Mouse (Mus musculus): ENCODE results near the gene Crygd.
A peak's percentile ranks its signal among the peaks of the same experiment; 100 is the strongest.
"Not testable (repeated sequence)": the region's sequence is repeated elsewhere in the genome, so short reads cannot be mapped to it uniquely, and the experiment has no call there.

The Crygd gene

GRCm38 (mm10) chr1:65063352-65063751, at the start of gene Crygd:
TSS of gene Crygd (minus strand) at chr1:65063452.
- no peak for ATAC-seq (ENCODE audit: insufficient number of reproducible peaks, low FRiP score, low TSS enrichment)

GRCm38 (mm10) chr1:65112807-65113196, 49.5 kb upstream of the Crygd start:
- ATAC-seq (ENCODE audit: insufficient number of reproducible peaks, low FRiP score, low TSS enrichment): no peak

GRCm38 (mm10) chr1:65112031-65112806, 49.0 kb upstream of the Crygd start:
- peak; percentile 76; the same call in 1 of the 2 replicates for ATAC-seq (ENCODE audit: insufficient number of reproducible peaks, low FRiP score, low TSS enrichment)

- no peak for ATAC-seq (ENCODE audit: insufficient number of reproducible peaks, low FRiP score, low TSS enrichment)
These were observed 46.6 kb upstream of the Crygd start for GRCm38 (mm10) chr1:65109756-65110435.

GRCm38 (mm10) chr1:65109196-65109595, 45.9 kb upstream of the Crygd start:
- no peak for ATAC-seq (ENCODE audit: insufficient number of reproducible peaks, low FRiP score, low TSS enrichment)

GRCm38 (mm10) chr1:65107654-65108279, 44.5 kb upstream of the Crygd start:
- no peak for ATAC-seq (ENCODE audit: insufficient number of reproducible peaks, low FRiP score, low TSS enrichment)

- no peak for ATAC-seq (ENCODE audit: insufficient number of reproducible peaks, low FRiP score, low TSS enrichment)
These were observed 40.0 kb upstream of the Crygd start, which contains the start of gene Cryga for GRCm38 (mm10) chr1:65103273-65103672. TSS of gene Cryga (minus strand) at chr1:65103373.

GRCm38 (mm10) chr1:65096953-65097352, 33.7 kb upstream of the Crygd start:
- no peak for ATAC-seq (ENCODE audit: insufficient number of reproducible peaks, low FRiP score, low TSS enrichment)

- no peak for ATAC-seq (ENCODE audit: insufficient number of reproducible peaks, low FRiP score, low TSS enrichment)
These were observed 28.3 kb upstream of the Crygd start for GRCm38 (mm10) chr1:65091566-65091965.

GRCm38 (mm10) chr1:65090370-65090769, 27.1 kb upstream of the Crygd start:
- ATAC-seq (ENCODE audit: insufficient number of reproducible peaks, low FRiP score, low TSS enrichment): no peak

- no peak for ATAC-seq (ENCODE audit: insufficient number of reproducible peaks, low FRiP score, low TSS enrichment)
These were observed 25.5 kb upstream of the Crygd start for GRCm38 (mm10) chr1:65088567-65089356.

- ATAC-seq (ENCODE audit: insufficient number of reproducible peaks, low FRiP score, low TSS enrichment): no peak
These were observed 18.9 kb upstream of the Crygd start, which contains the start of gene Crygb for GRCm38 (mm10) chr1:65082188-65082587. TSS of gene Crygb (minus strand) at chr1:65082288.

- no peak for ATAC-seq (ENCODE audit: insufficient number of reproducible peaks, low FRiP score, low TSS enrichment)
These were observed 12.4 kb upstream of the Crygd start for GRCm38 (mm10) chr1:65075607-65076006.

- no peak for ATAC-seq (ENCODE audit: insufficient number of reproducible peaks, low FRiP score, low TSS enrichment)
These were observed 10.3 kb upstream of the Crygd start, which contains the start of gene Crygc for GRCm38 (mm10) chr1:65073589-65073988. TSS of gene Crygc (minus strand) at chr1:65073689.

- no peak for ATAC-seq (ENCODE audit: insufficient number of reproducible peaks, low FRiP score, low TSS enrichment)
These were observed 4.6 kb upstream of the Crygd start for GRCm38 (mm10) chr1:65067842-65068241.

- ATAC-seq (ENCODE audit: insufficient number of reproducible peaks, low FRiP score, low TSS enrichment): no peak
These were observed 949 bp upstream of the Crygd start for GRCm38 (mm10) chr1:65064201-65064600.

GRCm38 (mm10) chr1:65052140-65052539, 11.1 kb downstream of the Crygd start:
- ATAC-seq (ENCODE audit: insufficient number of reproducible peaks, low FRiP score, low TSS enrichment): no peak

- ATAC-seq (ENCODE audit: insufficient number of reproducible peaks, low FRiP score, low TSS enrichment): no peak
These were observed 11.6 kb downstream of the Crygd start for GRCm38 (mm10) chr1:65051696-65052095.

- not testable (repeated sequence) for ATAC-seq (ENCODE audit: insufficient number of reproducible peaks, low FRiP score, low TSS enrichment)
These were observed 12.3 kb downstream of the Crygd start, which contains the start of gene Cryge for GRCm38 (mm10) chr1:65050952-65051351. TSS of gene Cryge (minus strand) at chr1:65051149.

GRCm38 (mm10) chr1:65048781-65049180, 14.5 kb downstream of the Crygd start:
- ATAC-seq (ENCODE audit: insufficient number of reproducible peaks, low FRiP score, low TSS enrichment): peak; percentile 45; the same call in 1 of the 2 replicates
